Mouse (Mus musculus) B cell, adult 2 months (primary cell): ENCODE data around the gene Entpd7.

Source experiments
- DNase-seq, 2 experiments: peaks; one replicate each; pipeline ENCODE4 v3.0.0; 2022

The Entpd7 gene

DNA sequence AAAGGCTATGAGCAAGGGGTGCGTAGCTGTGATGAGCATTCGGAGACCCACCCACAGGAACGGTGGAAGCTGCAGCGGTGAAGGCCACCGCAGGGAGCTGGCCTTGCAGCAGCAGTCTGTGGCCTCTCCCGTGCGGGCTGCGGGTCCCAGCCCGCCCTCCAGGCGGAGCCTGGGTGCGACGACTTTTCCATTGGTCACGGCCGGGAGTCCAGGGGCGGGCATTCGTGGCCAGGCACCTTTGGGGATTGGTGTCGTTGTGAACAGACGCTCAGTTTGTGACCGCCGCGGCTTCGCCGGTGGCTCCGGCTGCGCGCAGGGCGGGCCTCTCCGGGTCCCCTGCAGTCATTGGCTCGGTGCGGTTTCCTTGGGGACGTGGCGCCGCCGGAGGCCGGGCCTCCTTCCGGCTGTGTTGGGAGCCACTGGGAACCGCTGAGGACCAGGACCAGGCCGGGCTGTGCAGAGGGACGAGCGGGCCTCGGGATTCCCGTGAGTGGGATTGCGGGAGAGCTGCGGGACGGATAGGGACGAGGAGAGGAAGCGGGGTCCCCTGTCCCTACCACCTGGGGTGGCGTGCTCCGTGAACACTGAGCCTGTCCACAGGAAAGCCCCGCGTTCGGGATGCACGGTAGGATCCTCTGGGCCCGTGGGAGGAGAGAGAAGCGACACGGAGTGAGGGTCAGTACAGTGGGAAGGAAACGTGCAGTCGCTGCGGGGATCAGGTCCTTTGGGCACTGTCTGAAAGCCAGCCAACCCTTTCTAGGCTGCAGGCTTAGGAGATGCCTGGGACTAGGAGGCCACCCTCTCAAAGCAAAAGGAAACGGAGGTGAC, at the start of gene Entpd7:
TSS of gene Entpd7 (plus strand) at position 254 of the 828 bp plus-strand sequence.
- peak; percentile 91 to 93 for DNase-seq

DNA sequence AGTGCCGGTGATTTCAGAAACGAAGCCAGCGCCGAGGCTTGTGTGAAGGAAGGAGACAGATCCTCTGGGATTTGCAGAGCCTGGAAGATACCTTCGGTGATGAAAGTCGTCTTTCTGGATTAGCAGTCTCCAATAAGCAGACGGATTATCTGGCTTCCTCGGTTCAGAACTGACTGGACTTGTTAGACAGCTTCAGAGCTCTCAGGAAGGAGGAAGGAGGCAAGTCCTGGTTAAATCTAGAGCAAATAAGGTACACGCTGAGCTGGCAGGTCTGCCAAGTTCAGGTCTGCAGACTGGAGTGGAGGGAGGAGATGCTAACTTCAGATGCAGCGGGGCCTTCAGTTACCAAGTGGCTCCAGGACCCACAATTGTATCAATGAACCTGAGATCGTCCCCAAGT, 47.6 kb upstream of the Entpd7 start:
- DNase-seq = no peak

- no peak for DNase-seq
Observed at GRCm38 (mm10) chr19:43642843-43643242, 46.6 kb upstream of the Entpd7 start.

DNA sequence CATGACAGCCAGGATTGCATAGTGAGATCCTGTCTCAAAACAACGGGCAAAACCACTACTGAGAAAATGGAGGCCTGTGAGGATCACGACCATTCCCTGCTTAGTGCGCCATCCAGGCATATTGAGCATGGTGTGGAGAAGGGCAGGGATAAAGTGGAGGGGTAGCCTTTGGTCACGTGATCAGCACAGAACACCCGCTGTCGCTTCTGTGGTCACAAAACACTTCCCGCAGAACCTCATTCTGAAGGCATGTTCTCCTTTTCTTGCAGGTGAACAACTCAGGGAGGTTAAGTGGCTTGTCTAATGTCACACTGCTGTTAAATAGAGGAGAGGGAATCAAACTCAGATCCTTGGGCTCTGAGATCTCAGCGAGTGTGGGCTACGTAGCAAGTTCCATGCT, 44.0 kb upstream of the Entpd7 start:
- DNase-seq = peak in 1 of 2 experiments; percentile 15

GRCm38 (mm10) chr19:43646852-43647251, 42.6 kb upstream of the Entpd7 start:
- no peak for DNase-seq

- peak; percentile 36 to 43 for DNase-seq
Observed at GRCm38 (mm10) chr19:43647261-43647660, 42.2 kb upstream of the Entpd7 start.

- DNase-seq = no peak
Observed at GRCm38 (mm10) chr19:43648343-43648742, 41.1 kb upstream of the Entpd7 start.

DNA sequence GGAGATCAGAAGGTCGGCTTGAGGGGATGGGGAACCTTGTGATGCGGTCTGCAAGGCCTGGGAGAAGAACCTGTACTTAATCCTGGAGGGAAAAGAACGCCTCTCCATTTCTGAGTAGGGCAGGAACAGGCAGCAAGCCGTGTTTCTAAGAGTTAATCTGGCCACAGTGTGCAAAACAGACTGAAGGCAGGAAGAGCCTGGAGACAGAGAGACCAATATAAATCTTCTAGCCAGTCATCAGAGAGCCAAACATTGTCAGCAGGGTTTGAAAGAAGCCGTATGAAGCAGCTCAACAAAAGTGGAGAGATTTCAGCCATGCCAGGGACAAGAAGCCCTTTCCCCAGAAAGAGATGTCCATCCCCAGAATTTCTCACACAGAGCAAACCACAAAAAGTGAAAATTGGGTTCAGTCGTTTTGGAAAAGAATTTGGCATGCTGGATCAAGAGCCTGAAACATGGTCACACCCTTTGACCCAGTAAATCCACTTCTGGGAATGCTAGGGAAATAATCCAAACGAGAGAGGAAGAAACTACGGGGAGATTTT, 38.2 kb upstream of the Entpd7 start:
- DNase-seq = no peak

GRCm38 (mm10) chr19:43655735-43656492, 33.6 kb upstream of the Entpd7 start:
- DNase-seq = peak; percentile 79 to 81

DNA sequence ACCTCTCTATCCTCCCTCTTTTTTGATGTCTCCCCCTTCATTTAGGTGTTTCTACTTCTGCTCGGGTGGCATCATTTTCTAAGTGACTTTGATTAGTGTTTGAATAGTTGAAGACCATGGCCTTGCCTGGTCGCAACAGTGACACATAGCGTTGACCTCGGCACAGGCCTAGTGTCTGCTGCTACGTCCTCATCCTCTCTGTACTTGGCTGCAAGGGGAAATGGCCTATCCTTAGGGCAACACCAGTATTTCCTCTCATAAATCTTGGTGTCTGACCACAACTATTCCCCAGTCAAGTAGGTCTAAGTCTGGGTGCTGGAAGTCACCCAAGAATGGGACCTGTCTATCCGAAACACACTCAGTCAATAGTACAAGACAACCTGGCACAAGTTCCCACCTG, 29.8 kb upstream of the Entpd7 start:
- no peak for DNase-seq

GRCm38 (mm10) chr19:43660774-43661173, 28.7 kb upstream of the Entpd7 start:
- no peak for DNase-seq

GRCm38 (mm10) chr19:43662176-43662967, 27.1 kb upstream of the Entpd7 start:
- no peak for DNase-seq

- DNase-seq = no peak
Observed at GRCm38 (mm10) chr19:43663471-43663870, 26.0 kb upstream of the Entpd7 start.

DNA sequence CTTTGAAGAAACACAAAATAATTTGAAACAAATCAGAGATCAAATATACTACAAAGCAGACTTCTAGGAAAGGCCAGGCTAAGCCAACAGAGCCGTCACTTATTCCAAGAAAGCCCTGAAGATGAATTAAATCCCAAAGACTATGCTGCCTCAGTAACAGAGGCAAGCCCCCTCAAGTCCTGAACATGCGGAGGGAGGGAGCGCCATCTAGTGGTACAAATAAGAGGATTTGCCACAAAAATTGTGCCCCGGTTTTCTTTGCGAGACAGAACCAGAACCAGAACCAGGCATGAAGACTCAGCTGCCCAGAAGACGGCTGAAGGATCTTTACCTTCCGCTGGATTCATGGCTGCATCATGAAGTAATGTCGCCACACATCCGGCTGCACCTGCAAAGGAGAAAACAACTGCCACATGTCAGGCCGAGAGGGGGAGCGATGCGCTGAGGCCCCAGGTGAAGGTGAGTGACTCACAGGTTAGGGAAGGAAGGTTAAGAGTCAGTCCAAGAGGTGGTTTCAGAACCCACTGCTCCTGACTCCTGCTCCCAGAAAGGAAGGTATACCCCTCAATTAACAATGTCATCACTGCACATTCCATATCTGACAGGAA, 23.9 kb upstream of the Entpd7 start:
- peak; percentile 65 to 68 for DNase-seq

DNA sequence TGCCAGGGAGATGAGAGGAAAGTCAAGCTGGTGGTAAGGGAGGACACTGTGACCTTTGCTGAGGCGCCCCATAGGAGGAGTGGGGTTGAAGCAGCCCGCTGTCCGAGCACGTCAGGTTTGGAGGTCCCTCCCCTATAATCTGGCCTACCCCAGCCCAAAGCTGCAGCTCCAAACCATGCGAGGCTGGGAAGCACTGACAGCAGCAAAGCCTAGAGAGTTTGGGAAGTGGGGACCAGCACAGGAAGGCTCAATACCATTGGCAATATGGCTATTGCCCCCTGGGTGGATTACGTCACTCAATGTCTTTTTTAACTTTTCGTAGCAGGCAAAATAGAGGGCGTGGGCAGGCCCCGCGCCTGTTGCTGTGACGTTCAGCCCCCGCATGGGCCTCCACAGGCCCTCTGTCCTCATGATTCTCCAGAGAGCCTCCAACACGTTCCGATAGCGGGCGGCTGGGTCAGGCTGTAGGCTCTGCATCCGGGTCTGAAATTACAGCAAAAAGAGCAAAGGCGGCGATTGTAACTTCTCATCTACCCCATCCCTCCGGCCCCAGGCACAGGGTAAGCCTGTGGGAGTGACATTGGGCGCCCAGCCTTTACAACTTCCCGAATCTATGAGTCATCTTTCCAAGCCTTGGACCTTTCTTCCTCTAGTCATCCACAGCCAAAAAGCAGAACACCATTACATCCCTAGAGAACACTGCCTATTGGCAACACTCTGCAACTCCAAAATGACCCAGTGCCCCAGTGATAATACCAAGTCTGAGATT, 22.6 kb upstream of the Entpd7 start:
- no peak for DNase-seq

DNA sequence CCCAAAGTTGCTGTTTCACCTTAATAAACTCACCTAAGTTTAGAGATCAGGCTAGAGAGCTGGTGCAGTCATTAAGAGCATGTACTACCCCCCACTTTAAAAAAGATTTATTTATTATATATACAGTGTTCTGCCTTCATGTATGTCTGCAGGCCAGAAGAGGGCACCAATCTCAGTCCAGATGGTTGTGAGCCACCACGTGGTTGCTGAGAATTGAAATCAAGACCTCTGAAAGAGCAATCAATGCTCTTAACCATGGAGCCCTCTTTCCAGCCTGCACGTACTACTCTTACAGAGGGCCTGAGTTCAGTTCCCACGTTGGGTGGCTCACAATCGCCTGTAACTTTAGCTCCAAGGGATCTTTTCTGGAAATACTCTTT, 22.1 kb upstream of the Entpd7 start:
- DNase-seq = peak; percentile 51 to 54

DNA sequence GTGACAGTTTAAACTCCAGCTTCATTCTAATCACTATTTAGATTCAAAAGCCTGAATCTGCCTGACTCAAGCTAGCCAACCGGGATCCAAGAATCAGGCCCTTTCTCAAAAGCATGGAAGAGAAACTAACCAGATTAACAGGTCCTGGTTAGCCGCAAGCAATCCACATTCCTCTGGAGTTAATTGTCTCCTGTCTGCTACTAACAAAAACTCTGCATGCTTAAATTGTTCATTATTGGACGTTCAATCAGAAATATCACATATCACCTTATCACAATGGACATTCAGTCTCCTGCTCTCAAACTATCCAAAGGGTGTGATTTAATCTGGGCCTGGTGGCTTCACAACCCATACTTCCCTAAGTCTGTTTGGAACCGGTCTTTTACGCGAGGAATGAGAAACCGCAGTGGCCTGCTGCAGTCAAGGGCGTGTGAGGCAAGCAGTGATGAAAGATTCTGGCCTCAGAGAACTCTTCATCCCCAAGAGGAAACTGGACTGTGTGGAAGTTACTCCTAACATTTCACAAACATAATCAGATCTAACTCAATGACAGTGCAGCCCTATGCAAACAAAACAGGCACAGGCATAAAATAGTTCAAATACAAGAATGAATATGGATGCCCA, 20.2 kb upstream of the Entpd7 start:
- no peak for DNase-seq

GRCm38 (mm10) chr19:43671054-43671453, 18.4 kb upstream of the Entpd7 start:
- DNase-seq = no peak

DNA sequence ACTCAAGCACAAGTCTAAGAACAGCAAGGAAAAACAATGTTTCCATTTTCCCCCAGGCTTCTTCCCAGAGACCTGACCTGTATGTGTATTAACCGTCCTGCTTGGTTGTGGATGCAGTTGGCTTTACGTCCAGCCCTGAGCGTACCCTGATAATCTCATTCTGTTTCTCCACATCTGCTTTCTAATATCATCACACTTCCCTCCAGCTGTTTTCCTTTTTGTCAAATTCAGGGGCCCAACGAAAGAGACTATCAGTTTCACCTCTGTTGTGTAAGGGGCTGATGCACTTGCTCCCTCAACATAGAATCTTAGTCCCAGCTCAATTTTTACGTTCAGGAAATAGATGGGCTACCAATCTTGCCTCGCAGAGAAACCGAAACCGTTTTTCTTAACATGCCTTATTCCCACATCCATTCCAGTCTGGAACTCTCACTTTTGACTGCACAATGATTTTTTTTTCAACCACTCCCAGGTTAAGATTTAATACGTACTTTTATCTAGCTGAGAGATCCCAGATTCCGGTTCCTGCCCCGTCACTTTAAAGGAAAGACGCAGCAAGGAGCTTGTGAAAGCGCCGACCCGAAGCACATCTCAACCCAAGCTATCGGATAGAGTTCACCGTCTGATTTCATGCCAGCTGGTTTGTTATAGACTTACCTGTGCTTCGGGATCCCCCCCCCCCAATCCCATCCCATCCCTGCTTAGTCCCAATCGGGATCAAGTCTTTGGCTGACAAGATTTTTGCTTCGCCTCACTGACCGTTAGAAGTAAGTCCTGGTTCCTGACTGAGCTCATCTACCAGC, 15.8 kb upstream of the Entpd7 start:
- peak; percentile 9 to 14 for DNase-seq

DNA sequence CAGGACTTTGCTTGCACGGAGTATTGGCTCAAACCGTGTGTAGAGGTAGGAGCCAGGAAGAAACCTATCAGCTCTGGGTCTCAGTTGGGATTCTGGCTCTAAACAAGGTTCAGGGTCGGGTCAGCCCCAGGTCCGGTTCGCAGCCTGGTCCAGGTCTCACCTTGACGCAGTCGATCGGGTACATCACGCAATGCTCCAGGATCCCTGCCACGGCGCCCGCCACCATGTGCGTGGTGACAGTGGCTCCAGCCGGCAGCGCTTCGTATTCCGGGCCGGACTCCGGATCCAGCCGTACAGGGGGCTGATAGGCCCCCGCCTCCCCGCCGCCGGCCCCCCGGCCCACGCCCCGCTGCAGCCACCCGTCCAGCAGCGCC, 15.2 kb upstream of the Entpd7 start:
- DNase-seq = no peak
